Mouse (Mus musculus) kidney, adult 2 months (tissue): ENCODE results near the gene Sptssa. TPM values are rescaled to one million over a fixed set of nuclear protein-coding genes. Genes with fewer than 3 reads are reported as not detected.

Experiments
- DNase-seq: peaks from one replicate; pipeline ENCODE4 v3.0.0; 2021
- H3K27ac ChIP-seq: fragments of 200-500 bp; 2 replicates; pipeline ENCODE4 v1.5.1; 2012; ENCODE audit warnings: low read depth, low read length, control low read depth, inconsistent platforms; ENCODE audit not compliant: insufficient read depth
- H3K27me3 ChIP-seq: fragments of 200-500 bp; replicated peaks from 2 replicates; pipeline ENCODE4 v1.6.1; 2012; ENCODE audit warnings: mild to moderate bottlenecking, moderate library complexity, low read length, inconsistent platforms; ENCODE audit not compliant: control insufficient read depth, insufficient read depth
- H3K36me3 ChIP-seq: fragments of 200-500 bp; 2 replicates; pipeline ENCODE4 v1.6.1; 2012; ENCODE audit warnings: mild to moderate bottlenecking, moderate library complexity, low read length, inconsistent platforms; ENCODE audit not compliant: control insufficient read depth, insufficient read depth
- H3K4me1 ChIP-seq: fragments of 200-500 bp; 2 replicates; pipeline ENCODE4 v1.6.1; 2011; ENCODE audit warnings: low read length; ENCODE audit not compliant: control insufficient read depth, insufficient read depth
- H3K4me3 ChIP-seq: fragments of 200-500 bp; 2 replicates; pipeline ENCODE4 v1.5.1; 2011; ENCODE audit warnings: mild to moderate bottlenecking, low read depth, low read length, control low read depth; ENCODE audit not compliant: insufficient read depth
- CTCF ChIP-seq: fragments of 200-500 bp; conservative IDR thresholded peaks from 2 replicates; pipeline ENCODE4 v1.5.1; 2011; ENCODE audit warnings: low read depth, mild to moderate bottlenecking, control low read depth, low read length, moderate library complexity, mixed read lengths; ENCODE audit not compliant: insufficient read depth, insufficient read length
- POLR2A ChIP-seq: fragments of 200-500 bp; IDR thresholded peaks from one replicate; pipeline ENCODE4 v1.6.1; 2011; ENCODE audit warnings: low read depth, low read length, control low read depth
- WGBS: fragments of 180-500 bp; shearing (Covaris S2); methylation state at CpG from one replicate; pipeline ENCODE4 v1.1.7; 2018; 5-methylcytosine and 5-hydroxymethylcytosine counted together
- polyA plus RNA-seq: library from polyadenylated mRNA; depleted of rRNA; stranded (reverse); fragments of >200 nt; gene quantifications from 2 replicates; pipeline ENCODE4 v1.2.3, GENCODE M21; 2012

Gene Sptssa
- polyA plus RNA-seq, 1 experiment = 80.1 TPM

GRCm38 (mm10) chr12:54655292-54656038 is 908 bp downstream of the Sptssa start:
- Histone ChIP-seq H3K27me3 (no peaks in the 10 kb centered on the region), H3K27ac (peak overlapping the region; percentile 91; the same call in 1 of the 2 replicates), H3K36me3 (no peaks in the 10 kb centered on the region), H3K4me1 (peaks cover 17% of the 10 kb centered on the region; the same call in 1 of the 2 replicates), H3K4me3 (peak overlapping the region; percentile 94)
- TF ChIP-seq CTCF (no peak), POLR2A (no peak)
- no peak for DNase-seq
- WGBS = 19% methylated on average over 16 of the region's 16 CpGs

- Histone ChIP-seq H3K27me3 (no peaks in the 10 kb centered on the region), H3K36me3 (no peaks in the 10 kb centered on the region), H3K4me3 (no peak overlapping the region), H3K27ac (no peak overlapping the region), H3K4me1 (peaks cover 17% of the 10 kb centered on the region; the same call in 1 of the 2 replicates)
- 53% methylated on average over 1 of the region's 1 CpGs for WGBS
- TF ChIP-seq CTCF (no peak), POLR2A (no peak)
- no peak for DNase-seq
Observed at GRCm38 (mm10) chr12:54654741-54655140, 1.6 kb downstream of the Sptssa start.

- Histone ChIP-seq H3K4me1 (peaks cover 17% of the 10 kb centered on the region; the same call in 1 of the 2 replicates), H3K36me3 (no peaks in the 10 kb centered on the region), H3K27me3 (no peaks in the 10 kb centered on the region), H3K4me3 (no peak overlapping the region), H3K27ac (0 out of 2 replicates have a peak overlapping the region, but pooled peaks have one; percentile 12)
- 25% methylated on average over 4 of the region's 4 CpGs for WGBS
- TF ChIP-seq CTCF = no peak
- no peak for TF ChIP-seq POLR2A
- DNase-seq = peak; percentile 50
Observed at GRCm38 (mm10) chr12:54654141-54654540, 2.2 kb downstream of the Sptssa start.

DNA sequence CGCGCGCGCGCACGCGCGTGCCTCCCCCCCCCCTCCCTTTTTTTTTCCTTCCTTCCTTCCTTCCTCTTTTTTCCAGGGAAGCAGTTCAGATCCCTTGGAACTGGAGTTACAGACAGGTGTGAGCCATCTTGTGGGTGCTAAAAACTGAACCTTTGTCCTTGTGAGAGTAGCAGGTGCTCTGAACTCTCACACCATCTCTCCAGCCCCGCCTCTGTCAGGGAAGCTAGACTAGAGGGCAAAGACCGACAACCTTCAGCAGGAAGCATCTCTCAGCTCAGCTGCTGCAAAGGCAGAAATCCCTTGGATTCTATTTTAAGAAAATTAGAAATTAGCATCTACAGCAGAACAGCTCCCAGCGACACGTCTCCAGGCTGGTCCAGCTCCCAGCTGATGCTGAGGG is 4.0 kb downstream of the Sptssa start:
- Histone ChIP-seq H3K27me3 (no peaks in the 10 kb centered on the region), H3K36me3 (no peaks in the 10 kb centered on the region), H3K27ac (no peak overlapping the region), H3K4me1 (peaks cover 17% of the 10 kb centered on the region; the same call in 1 of the 2 replicates), H3K4me3 (no peak overlapping the region)
- TF ChIP-seq POLR2A (no peak), CTCF (no peak)
- peak; percentile 73 for DNase-seq
- WGBS = 53% methylated on average over 12 of the region's 12 CpGs

DNA sequence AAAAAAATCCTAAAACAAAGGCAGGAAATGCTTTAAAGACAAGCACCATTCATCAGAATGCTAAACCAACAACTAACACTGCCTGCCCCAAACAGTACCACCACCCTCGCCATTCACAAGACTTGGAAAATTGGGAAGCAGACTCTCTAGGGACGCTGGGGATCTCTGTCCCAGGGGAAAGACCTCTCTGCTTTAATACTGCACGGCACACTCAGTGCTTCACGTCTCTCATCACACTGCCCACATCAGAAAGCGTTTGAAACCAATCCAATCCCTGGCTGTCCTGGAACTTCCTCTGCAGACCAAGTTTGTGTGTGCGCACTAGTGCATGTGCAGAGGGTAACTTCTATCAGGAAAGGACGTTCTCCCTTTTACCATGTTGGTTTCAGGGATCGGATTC is 4.6 kb downstream of the Sptssa start:
- no peak overlapping the region for H3K4me3 ChIP-seq
- 53% methylated on average over 8 of the region's 8 CpGs for WGBS

GRCm38 (mm10) chr12:54651158-54651557 is 5.2 kb downstream of the Sptssa start:
- no peak overlapping the region for H3K4me3 ChIP-seq
- H3K4me1 ChIP-seq = peaks cover 13% of the 10 kb centered on the region; the same call in 1 of the 2 replicates
- 32% methylated on average over 1 of the region's 1 CpGs for WGBS
- TF ChIP-seq POLR2A (no peak), CTCF (no peak)
- DNase-seq = peak; percentile 48
- no peak overlapping the region for H3K27ac ChIP-seq
- H3K27me3 ChIP-seq = no peaks in the 10 kb centered on the region
- 0 out of 2 replicates have a peak, but pooled peaks cover 2% of the 10 kb centered on the region for H3K36me3 ChIP-seq

More for the DNA sequence above, 4.6 kb downstream of the Sptssa start:
- peaks cover 15% of the 10 kb centered on the region; the same call in 1 of the 2 replicates for H3K4me1 ChIP-seq
- no peaks in the 10 kb centered on the region for H3K36me3 ChIP-seq
- TF ChIP-seq CTCF = no peak
- no peak for TF ChIP-seq POLR2A
- H3K27ac ChIP-seq = no peak overlapping the region; the same call in 1 of the 2 replicates
- DNase-seq = peak; percentile 71
- H3K27me3 ChIP-seq = no peaks in the 10 kb centered on the region

DNA sequence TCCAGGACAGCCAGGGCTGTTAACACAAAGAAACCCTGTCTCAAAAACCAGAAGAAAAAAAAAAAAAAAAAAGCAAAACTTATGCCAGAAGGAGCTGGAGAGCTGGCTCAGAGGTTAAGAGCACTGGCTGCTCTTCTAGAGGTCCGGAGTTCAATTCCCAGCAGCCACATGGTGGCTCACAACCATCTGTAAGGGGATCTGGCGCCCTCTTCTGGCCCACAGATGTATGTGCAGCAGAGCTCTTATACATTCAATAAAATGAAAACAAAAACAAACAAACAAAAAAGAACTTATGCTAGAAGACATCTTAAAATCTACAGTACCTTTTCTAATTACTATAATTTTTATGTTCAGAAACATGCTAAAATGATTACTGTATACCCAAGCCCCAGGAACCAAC is 11.4 kb downstream of the Sptssa start:
- no peak overlapping the region for H3K4me3 ChIP-seq
- no peak for DNase-seq
- TF ChIP-seq POLR2A (no peak), CTCF (no peak)
- no peaks in the 10 kb centered on the region for H3K4me1 ChIP-seq
- WGBS = 93% methylated on average over 2 of the region's 2 CpGs
- no peak overlapping the region for H3K27ac ChIP-seq
- H3K36me3 ChIP-seq = 0 out of 2 replicates have a peak, but pooled peaks cover 2% of the 10 kb centered on the region
- H3K27me3 ChIP-seq = no peaks in the 10 kb centered on the region
